Mouse (Mus musculus) kidney, embryonic 14.5 days (tissue): Measurements from ENCODE around the gene Ing5. TPM values are rescaled to one million over a fixed set of nuclear protein-coding genes. Genes with fewer than 3 reads are reported as not detected.
A peak's percentile ranks its signal among the peaks of the same experiment; 100 is the strongest.

Experiments used
- ATAC-seq: fragments of 200-750 bp; cut with Nextera tagmentation; 2 replicates; pipeline ENCODE4 v1.8.0; 2017; ENCODE audit warnings: moderate number of reproducible peaks, mild to moderate bottlenecking, moderate TSS enrichment, moderate library complexity; ENCODE audit not compliant: low FRiP score, low TSS enrichment
- H3K27ac ChIP-seq: fragments of 300-500 bp; sonication (generic); 2 replicates; pipeline ENCODE4 v1.5.1; 2014; ENCODE audit warnings: low read depth, mild to moderate bottlenecking, low read length, moderate library complexity, mixed read lengths
- H3K27me3 ChIP-seq: fragments of 300-500 bp; sonication (generic); 2 replicates; pipeline ENCODE4 v1.6.1; 2014; ENCODE audit warnings: mild to moderate bottlenecking, low read length; ENCODE audit not compliant: control insufficient read depth, insufficient read depth
- H3K36me3 ChIP-seq: fragments of 300-500 bp; sonication (generic); 2 replicates; pipeline ENCODE4 v1.6.1; 2014; ENCODE audit warnings: low read length, mixed read lengths; ENCODE audit not compliant: control insufficient read depth, insufficient read depth
- H3K4me1 ChIP-seq: fragments of 300-500 bp; sonication (generic); 2 replicates; pipeline ENCODE4 v1.6.1; 2014; ENCODE audit warnings: low read length, mixed read lengths; ENCODE audit not compliant: control insufficient read depth, insufficient read depth
- H3K4me2 ChIP-seq: fragments of 300-500 bp; sonication (generic); replicated peaks from 2 replicates; pipeline ENCODE4 v1.6.1; 2014; ENCODE audit warnings: low read depth, mild to moderate bottlenecking, low read length
- H3K4me3 ChIP-seq: fragments of 300-500 bp; sonication (generic); 2 replicates; pipeline ENCODE4 v1.5.1; 2014; ENCODE audit warnings: mild to moderate bottlenecking, low read length
- H3K9ac ChIP-seq: fragments of 300-500 bp; sonication (generic); 2 replicates; pipeline ENCODE4 v1.6.1; 2014; ENCODE audit warnings: low read depth, mild to moderate bottlenecking, low read length, moderate library complexity
- H3K9me3 ChIP-seq: fragments of 300-500 bp; sonication (generic); 2 replicates; pipeline ENCODE4 v1.6.1; 2016; ENCODE audit warnings: low read length; ENCODE audit not compliant: control insufficient read depth
- WGBS: fragments of 180-500 bp; shearing (Covaris S2); extraction: QIAGEN DNeasy Blood & Tissue Kit; methylation state at CpG from one replicate; pipeline ENCODE4 v1.1.7; 2014; 5-methylcytosine and 5-hydroxymethylcytosine counted together
- polyA plus RNA-seq: library from polyadenylated mRNA; unstranded; fragments of >200 nt; fragmentation: Nextera tagmentation; extraction: Ambion mirVana; gene quantifications from 2 replicates; pipeline ENCODE4 v1.2.1, GENCODE M21; 2014

Gene Ing5
- polyA plus RNA-seq, 1 experiment from 2014 or later, result 18.5 TPM

DNA sequence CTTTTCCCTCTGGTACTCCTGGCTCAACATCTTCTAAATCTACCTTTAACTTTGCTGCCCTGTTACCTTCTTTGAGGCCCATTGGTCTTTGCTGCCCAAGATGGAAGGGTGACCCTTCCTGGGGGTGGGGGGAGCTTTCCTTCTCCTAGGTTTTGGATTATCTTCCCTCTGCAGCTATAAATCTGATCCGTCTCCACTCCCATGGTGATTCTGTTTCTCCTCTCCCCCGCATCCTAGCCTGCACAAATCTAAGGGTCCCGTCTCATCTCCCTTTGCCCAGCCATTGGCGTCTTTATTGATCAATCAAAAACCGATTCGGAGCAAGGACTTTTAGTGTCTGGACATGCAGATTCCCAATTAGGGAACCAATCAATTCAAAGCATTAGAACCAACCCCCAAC is 36.2 kb upstream of the Ing5 start:
- Histone ChIP-seq H3K27me3 (no peaks in the 10 kb centered on the region), H3K9me3 (no peaks in the 10 kb centered on the region), H3K4me3 (no peak overlapping the region), H3K36me3 (peaks cover 12% of the 10 kb centered on the region; the same call in 1 of the 2 replicates), H3K4me2 (no peak overlapping the region), H3K4me1 (no peaks in the 10 kb centered on the region), H3K27ac (no peak overlapping the region), H3K9ac (no peak overlapping the region)
- WGBS, result 45% methylated on average over 6 of the region's 6 CpGs
- peak; percentile 79 for ATAC-seq

- no peak overlapping the region for H3K9ac ChIP-seq
- 97% methylated on average over 3 of the region's 3 CpGs for WGBS
- no peak overlapping the region for H3K4me3 ChIP-seq
- H3K4me2 ChIP-seq, result no peak overlapping the region
- H3K4me1 ChIP-seq, result no peaks in the 10 kb centered on the region
- H3K9me3 ChIP-seq, result no peaks in the 10 kb centered on the region
- no peaks in the 10 kb centered on the region for H3K27me3 ChIP-seq
- no peak overlapping the region for H3K27ac ChIP-seq
- no peak for ATAC-seq
- peaks cover 34% of the 10 kb centered on the region for H3K36me3 ChIP-seq
Measured at GRCm38 (mm10) chr1:93769901-93770300, 33.9 kb upstream of the Ing5 start.

- no peaks in the 10 kb centered on the region for H3K9me3 ChIP-seq
- H3K4me1 ChIP-seq, result no peaks in the 10 kb centered on the region
- H3K27me3 ChIP-seq, result no peaks in the 10 kb centered on the region
- H3K4me3 ChIP-seq, result no peak overlapping the region
- peaks cover 81% of the 10 kb centered on the region for H3K36me3 ChIP-seq
- no peak overlapping the region for H3K4me2 ChIP-seq
- H3K9ac ChIP-seq, result no peak overlapping the region
- no peak overlapping the region for H3K27ac ChIP-seq
- 91% methylated on average over 5 of the region's 5 CpGs for WGBS
- no peak for ATAC-seq
Measured at GRCm38 (mm10) chr1:93776686-93777085, 27.1 kb upstream of the Ing5 start.

GRCm38 (mm10) chr1:93786912-93787311 is 16.9 kb upstream of the Ing5 start:
- Histone ChIP-seq H3K9ac (no peak overlapping the region), H3K27ac (no peak overlapping the region), H3K27me3 (no peaks in the 10 kb centered on the region), H3K36me3 (peaks cover 81% of the 10 kb centered on the region), H3K4me1 (no peaks in the 10 kb centered on the region), H3K4me3 (no peak overlapping the region), H3K9me3 (no peaks in the 10 kb centered on the region), H3K4me2 (no peak overlapping the region)
- 86% methylated on average over 2 of the region's 2 CpGs for WGBS
- ATAC-seq, result no peak

- Histone ChIP-seq H3K27me3 (no peaks in the 10 kb centered on the region), H3K36me3 (peaks cover 70% of the 10 kb centered on the region), H3K27ac (no peak overlapping the region), H3K4me1 (no peaks in the 10 kb centered on the region), H3K9me3 (no peaks in the 10 kb centered on the region), H3K9ac (no peak overlapping the region), H3K4me3 (no peak overlapping the region), H3K4me2 (no peak overlapping the region)
- ATAC-seq, result no peak
- 94% methylated on average over 8 of the region's 8 CpGs for WGBS
Measured at GRCm38 (mm10) chr1:93794526-93794925, 9.2 kb upstream of the Ing5 start.

DNA sequence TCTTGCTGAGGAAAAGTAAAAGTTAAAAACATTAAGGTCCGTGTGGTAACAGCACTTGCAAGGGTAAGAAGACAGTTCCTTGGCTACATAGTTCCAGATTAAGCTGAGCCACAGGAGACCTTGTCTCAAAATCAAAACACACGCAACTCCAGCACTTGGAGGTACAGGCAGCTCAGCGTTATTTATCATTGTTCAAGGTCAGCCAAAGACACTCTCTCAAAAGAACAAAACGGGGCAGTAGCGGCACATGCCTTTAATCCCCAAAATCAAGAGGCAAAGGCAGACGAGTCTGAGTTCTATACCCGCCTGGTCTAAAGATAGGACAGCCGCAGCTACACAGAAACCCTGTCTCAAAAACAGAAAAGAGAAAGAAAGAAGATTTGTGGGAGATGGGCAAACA is 7.9 kb upstream of the Ing5 start:
- H3K9ac ChIP-seq, result no peak overlapping the region
- H3K9me3 ChIP-seq, result no peaks in the 10 kb centered on the region
- peaks cover 76% of the 10 kb centered on the region for H3K36me3 ChIP-seq
- no peak overlapping the region for H3K4me3 ChIP-seq
- H3K27ac ChIP-seq, result no peak overlapping the region
- H3K27me3 ChIP-seq, result no peaks in the 10 kb centered on the region
- WGBS, result 87% methylated on average over 8 of the region's 8 CpGs
- ATAC-seq, result no peak
- H3K4me1 ChIP-seq, result no peaks in the 10 kb centered on the region
- H3K4me2 ChIP-seq, result no peak overlapping the region

DNA sequence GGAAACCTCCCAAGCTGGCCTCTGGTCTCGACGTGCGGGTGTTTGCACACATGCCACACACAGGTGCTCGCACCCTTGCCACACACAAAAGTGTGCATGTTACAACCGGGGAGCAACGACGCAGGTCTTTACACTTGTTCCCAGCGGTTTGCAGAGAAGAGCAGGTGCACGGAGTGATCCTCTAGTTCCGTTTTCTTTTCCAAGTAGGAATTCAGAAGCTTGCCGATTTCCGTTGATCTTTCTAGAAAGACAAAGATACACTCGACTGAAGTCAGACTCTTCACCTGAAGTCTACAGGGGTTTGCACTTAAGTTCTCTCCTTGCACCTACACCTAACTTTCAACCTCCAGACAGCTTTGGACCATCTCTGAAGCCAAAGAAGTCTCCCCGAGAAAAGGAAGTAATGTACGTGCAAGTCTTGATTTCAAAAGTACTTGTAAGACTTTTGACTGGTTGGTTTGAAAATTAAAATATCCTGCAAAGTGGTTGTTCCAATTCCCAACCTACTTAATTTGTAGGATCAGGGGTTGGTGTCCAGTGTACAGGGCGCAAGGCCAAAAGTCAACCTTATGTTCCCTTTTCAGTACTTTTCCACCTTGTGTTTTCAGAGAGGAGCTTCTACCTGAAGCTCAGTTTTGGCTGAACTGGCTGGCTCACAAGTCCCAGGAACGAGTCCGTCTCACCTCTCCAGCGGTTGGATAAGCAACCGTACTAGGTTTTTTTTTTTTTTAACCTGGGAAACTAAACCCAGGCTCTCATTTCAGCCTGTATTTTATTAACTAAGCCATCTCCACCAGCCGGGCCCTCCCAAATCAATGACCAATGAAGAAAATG is 2.9 kb upstream of the Ing5 start:
- Histone ChIP-seq H3K9ac (peak overlapping the region; percentile 81), H3K27me3 (no peaks in the 10 kb centered on the region), H3K4me1 (peaks cover 22% of the 10 kb centered on the region), H3K4me3 (peak overlapping the region; percentile 75), H3K4me2 (peak overlapping the region; percentile 64), H3K27ac (peak overlapping the region; percentile 86; the same call in 1 of the 2 replicates), H3K9me3 (no peaks in the 10 kb centered on the region), H3K36me3 (peaks cover 35% of the 10 kb centered on the region)
- no peak for ATAC-seq
- WGBS, result 73% methylated on average over 21 of the region's 21 CpGs

GRCm38 (mm10) chr1:93801741-93802238 is 2.0 kb upstream of the Ing5 start, which contains the start of gene Dtymk:
Gene Dtymk, minus strand, starts transcription at chr1:93801934.
- peak within 1 kb of the TSS; percentile 91 for H3K27ac ChIP-seq
- H3K4me1 ChIP-seq, result peaks cover 22% of the 10 kb centered on the region
- peak; percentile 52 for ATAC-seq
- no peaks in the 10 kb centered on the region for H3K9me3 ChIP-seq
- H3K9ac ChIP-seq, result peak within 1 kb of the TSS; percentile 81
- peaks cover 44% of the 10 kb centered on the region for H3K36me3 ChIP-seq
- H3K4me3 ChIP-seq, result peak within 1 kb of the TSS; percentile 75
- peak within 1 kb of the TSS; percentile 69 for H3K4me2 ChIP-seq
- no peaks in the 10 kb centered on the region for H3K27me3 ChIP-seq
- WGBS, result under 1% methylated on average over 42 of the region's 42 CpGs

DNA sequence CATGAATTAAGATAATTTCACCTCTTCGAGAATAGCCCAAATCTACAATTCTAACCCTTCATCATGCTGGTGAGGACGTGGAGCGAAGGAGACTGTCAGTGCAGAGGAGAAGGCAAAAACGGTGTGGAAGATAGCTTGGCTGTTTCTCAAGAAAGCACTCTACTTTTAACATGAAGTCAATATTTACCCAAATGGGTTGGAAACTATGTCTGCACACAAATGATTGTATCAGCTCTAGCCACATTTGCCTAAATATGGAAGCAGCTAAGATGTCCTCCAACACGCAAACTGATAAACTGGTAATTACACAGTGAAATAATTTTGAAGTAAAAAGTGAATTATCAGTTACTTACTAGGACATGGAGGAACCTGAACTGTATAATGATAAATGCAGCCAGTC is 994 bp upstream of the Ing5 start:
- H3K9ac ChIP-seq, result no peak overlapping the region; the same call in 1 of the 2 replicates
- no peak overlapping the region for H3K27ac ChIP-seq
- no peaks in the 10 kb centered on the region for H3K9me3 ChIP-seq
- peak overlapping the region; percentile 81; the same call in 1 of the 2 replicates for H3K4me3 ChIP-seq
- no peak for ATAC-seq
- H3K27me3 ChIP-seq, result no peaks in the 10 kb centered on the region
- peaks cover 44% of the 10 kb centered on the region for H3K36me3 ChIP-seq
- peaks cover 22% of the 10 kb centered on the region for H3K4me1 ChIP-seq
- peak overlapping the region; percentile 69 for H3K4me2 ChIP-seq
- 85% methylated on average over 5 of the region's 5 CpGs for WGBS
